Mouse (Mus musculus): ENCODE data around the gene Stx19. TPM values are rescaled to one million over a fixed set of nuclear protein-coding genes. Genes with fewer than 3 reads are reported as not detected.
A peak's percentile ranks its signal among the peaks of the same experiment; 100 is the strongest.

Gene Stx19
- polyA plus RNA-seq, 1 experiment = not detected

DNA sequence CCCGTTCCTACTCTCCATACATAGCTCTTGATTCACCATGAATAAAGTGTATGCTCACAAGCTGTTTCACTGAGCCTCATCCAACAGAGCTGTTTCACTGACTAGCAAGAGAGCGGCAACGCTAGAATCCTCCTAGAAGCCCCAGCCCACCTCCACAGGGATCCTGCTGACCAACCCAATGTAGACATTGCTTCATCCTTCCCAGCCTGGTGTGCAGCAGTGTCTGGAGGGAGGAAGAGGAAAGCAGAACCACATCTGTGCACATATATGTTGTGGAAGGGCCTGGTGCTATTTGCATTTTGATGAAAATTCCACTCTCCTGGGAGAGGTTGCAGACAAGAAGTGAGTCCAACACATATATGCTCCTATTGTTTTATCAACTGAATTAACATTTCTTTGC, 9.9 kb upstream of the Stx19 start:
- no peak for TF ChIP-seq CTCF (IDR thresholded peaks at IDR 0.05; ENCODE audit: extremely low read depth, insufficient read depth, low read length)
- no peak for TF ChIP-seq POLR2A (IDR thresholded peaks at IDR 0.05; ENCODE audit: extremely low read depth, insufficient read depth, low read length)
- Histone ChIP-seq H3K27ac (ENCODE audit: insufficient read depth, low read length) (no peak overlapping the region), H3K4me3 (ENCODE audit: insufficient read depth, low read length) (no peak overlapping the region), H3K4me1 (ENCODE audit: control insufficient read depth, insufficient read depth, low read length) (peaks cover 2% of the 10 kb centered on the region; the same call in 1 of the 2 replicates)

- no peak for TF ChIP-seq CTCF (IDR thresholded peaks at IDR 0.05; ENCODE audit: extremely low read depth, insufficient read depth, low read length)
- TF ChIP-seq POLR2A (IDR thresholded peaks at IDR 0.05; ENCODE audit: extremely low read depth, insufficient read depth, low read length) = no peak
- Histone ChIP-seq H3K4me1 (ENCODE audit: control insufficient read depth, insufficient read depth, low read length) (peaks cover 2% of the 10 kb centered on the region; the same call in 1 of the 2 replicates), H3K27ac (ENCODE audit: insufficient read depth, low read length) (no peak overlapping the region), H3K4me3 (ENCODE audit: insufficient read depth, low read length) (no peak overlapping the region)
These were observed 7.1 kb upstream of the Stx19 start for GRCm38 (mm10) chr16:62807249-62807979.

DNA sequence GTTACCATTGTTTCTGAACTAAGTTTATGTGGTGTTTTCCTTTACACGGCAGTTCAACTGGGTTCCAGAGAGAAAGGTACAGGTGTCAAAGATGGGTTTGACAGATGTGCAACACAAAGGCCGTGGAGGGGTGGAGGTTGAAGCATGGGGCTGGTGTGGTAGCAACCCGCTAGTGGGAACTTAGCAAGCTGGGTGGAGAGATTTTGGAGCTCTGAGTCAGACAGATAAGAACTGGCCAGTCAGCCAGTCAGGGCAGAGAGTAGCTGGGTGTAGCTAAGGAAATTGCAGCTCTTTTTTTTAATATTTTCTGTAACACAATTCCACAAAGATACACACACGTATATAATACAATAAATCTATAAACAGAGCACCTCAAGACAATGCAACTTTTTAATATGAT, 3.6 kb upstream of the Stx19 start:
- Histone ChIP-seq H3K4me1 (ENCODE audit: control insufficient read depth, insufficient read depth, low read length) (peaks cover 4% of the 10 kb centered on the region; the same call in 1 of the 2 replicates), H3K4me3 (ENCODE audit: insufficient read depth, low read length) (no peak overlapping the region), H3K27ac (ENCODE audit: insufficient read depth, low read length) (no peak overlapping the region)
- TF ChIP-seq CTCF (IDR thresholded peaks at IDR 0.05; ENCODE audit: extremely low read depth, insufficient read depth, low read length) (no peak), POLR2A (IDR thresholded peaks at IDR 0.05; ENCODE audit: extremely low read depth, insufficient read depth, low read length) (no peak)

DNA sequence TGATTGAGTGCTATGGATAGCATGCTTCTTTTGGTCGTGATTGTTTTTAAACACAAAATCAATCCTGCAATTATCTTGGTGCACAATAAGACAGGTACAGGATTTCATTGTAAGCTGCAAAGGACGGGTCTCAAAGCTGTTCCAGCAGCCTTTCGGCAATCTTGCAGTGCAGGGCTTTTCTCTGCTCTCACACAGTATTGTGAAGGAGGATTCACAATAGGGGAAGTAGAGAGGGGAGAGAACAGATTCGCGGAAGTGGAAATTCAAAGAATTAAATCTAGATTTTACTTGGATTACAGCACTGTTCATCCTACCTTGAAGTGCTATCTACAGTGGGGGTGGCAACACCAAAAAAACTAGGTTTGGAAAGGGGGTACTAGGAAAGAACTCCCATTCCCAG, 686 bp upstream of the Stx19 start:
- TF ChIP-seq CTCF (IDR thresholded peaks at IDR 0.05; ENCODE audit: extremely low read depth, insufficient read depth, low read length) (no peak), POLR2A (IDR thresholded peaks at IDR 0.05; ENCODE audit: extremely low read depth, insufficient read depth, low read length) (no peak)
- H3K4me3 ChIP-seq (ENCODE audit: insufficient read depth, low read length) = no peak overlapping the region
- H3K27ac ChIP-seq (ENCODE audit: insufficient read depth, low read length) = no peak overlapping the region
- H3K4me1 ChIP-seq (ENCODE audit: control insufficient read depth, insufficient read depth, low read length) = peaks cover 2% of the 10 kb centered on the region; the same call in 1 of the 2 replicates

DNA sequence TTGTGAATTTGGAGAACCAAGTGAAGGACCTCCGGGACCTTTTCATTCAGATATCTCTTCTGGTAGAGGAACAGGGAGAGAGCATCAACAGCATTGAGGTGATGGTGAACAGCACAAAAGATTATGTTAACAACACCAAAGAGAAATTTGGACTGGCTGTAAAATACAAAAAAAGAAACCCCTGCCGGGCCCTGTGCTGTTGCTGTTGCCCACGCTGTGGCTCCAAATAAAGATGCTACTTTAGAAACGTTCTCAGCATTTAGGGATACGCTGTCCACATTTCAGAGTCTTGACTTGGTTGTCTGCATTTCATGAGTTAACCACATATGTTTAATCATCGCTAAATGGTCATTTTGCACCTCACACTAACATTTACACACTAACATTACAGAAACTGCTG, 8.0 kb downstream of the Stx19 start:
- H3K27ac ChIP-seq (ENCODE audit: insufficient read depth, low read length) = no peak overlapping the region
- no peaks in the 10 kb centered on the region for H3K4me1 ChIP-seq (ENCODE audit: control insufficient read depth, insufficient read depth, low read length)
- no peak overlapping the region for H3K4me3 ChIP-seq (ENCODE audit: insufficient read depth, low read length)
- TF ChIP-seq POLR2A (IDR thresholded peaks at IDR 0.05; ENCODE audit: extremely low read depth, insufficient read depth, low read length) = no peak
- TF ChIP-seq CTCF (IDR thresholded peaks at IDR 0.05; ENCODE audit: extremely low read depth, insufficient read depth, low read length) = no peak

DNA sequence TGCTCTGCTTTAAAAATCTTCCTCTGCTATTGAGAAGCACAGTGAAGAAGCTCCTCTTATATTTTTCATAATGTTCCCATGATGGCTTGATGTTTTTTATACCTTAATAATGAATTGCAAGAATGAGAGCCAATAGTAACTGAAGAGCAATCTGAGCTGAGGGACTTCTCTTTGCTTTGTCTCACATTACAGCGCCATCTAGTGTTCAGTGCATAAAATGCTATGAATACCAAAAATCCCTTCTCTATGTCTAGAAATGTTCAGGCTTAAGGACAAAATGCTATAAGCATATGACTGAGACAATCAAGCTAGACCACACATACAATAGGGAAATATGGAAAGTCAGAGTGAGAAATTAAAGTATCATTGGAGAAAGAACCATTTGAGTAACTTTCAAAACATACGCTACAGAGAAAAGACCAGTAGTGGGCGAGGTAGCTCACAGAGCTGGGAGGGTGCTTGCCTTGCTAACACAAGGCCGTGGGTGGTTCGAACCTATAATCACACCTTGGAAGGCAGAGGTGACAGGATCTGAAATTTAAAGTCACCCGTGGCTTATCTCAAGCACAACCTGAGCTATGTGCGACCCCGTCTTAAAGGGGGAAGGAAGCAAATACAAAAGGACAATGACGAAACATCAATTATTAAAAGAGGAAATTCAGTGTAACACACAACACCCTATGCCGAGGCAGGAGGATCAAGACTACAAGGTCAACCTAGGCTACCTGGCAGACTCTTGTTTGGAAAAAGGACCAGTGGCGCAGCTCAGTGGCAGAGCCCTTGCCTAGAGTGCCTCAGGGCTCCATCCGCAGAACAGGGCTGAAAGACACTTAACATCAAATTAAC, 11.9 kb downstream of the Stx19 start:
- no peak overlapping the region for H3K4me3 ChIP-seq (ENCODE audit: insufficient read depth, low read length)
- H3K27ac ChIP-seq (ENCODE audit: insufficient read depth, low read length) = no peak overlapping the region
- 0 out of 2 replicates have a peak, but pooled peaks have one; percentile 19 for TF ChIP-seq CTCF (IDR thresholded peaks at IDR 0.05; ENCODE audit: extremely low read depth, insufficient read depth, low read length)
- no peak for TF ChIP-seq POLR2A (IDR thresholded peaks at IDR 0.05; ENCODE audit: extremely low read depth, insufficient read depth, low read length)
- H3K4me1 ChIP-seq (ENCODE audit: control insufficient read depth, insufficient read depth, low read length) = no peaks in the 10 kb centered on the region

DNA sequence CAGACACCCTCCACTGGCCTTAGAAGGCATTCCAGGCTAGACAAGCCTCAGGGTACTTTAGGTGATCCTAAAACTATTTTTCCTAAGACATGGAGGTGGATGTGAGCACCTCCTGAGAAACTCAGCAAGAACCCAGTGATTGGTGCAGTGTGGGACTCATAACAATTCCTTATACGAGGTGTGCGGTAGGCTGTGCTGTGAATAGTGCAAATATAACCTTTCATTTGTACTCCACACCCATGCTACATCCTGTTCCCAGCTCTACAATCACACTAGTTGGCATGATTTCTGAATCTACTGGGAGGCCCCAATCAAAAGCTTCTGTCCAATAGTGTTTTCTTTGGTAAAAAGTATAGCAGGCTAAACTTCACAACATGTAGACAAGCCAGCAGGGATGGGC, 17.6 kb downstream of the Stx19 start:
- TF ChIP-seq POLR2A (IDR thresholded peaks at IDR 0.05; ENCODE audit: extremely low read depth, insufficient read depth, low read length) (no peak), CTCF (IDR thresholded peaks at IDR 0.05; ENCODE audit: extremely low read depth, insufficient read depth, low read length) (no peak)
- Histone ChIP-seq H3K27ac (ENCODE audit: insufficient read depth, low read length) (no peak overlapping the region), H3K4me1 (ENCODE audit: control insufficient read depth, insufficient read depth, low read length) (no peaks in the 10 kb centered on the region), H3K4me3 (ENCODE audit: insufficient read depth, low read length) (no peak overlapping the region)

DNA sequence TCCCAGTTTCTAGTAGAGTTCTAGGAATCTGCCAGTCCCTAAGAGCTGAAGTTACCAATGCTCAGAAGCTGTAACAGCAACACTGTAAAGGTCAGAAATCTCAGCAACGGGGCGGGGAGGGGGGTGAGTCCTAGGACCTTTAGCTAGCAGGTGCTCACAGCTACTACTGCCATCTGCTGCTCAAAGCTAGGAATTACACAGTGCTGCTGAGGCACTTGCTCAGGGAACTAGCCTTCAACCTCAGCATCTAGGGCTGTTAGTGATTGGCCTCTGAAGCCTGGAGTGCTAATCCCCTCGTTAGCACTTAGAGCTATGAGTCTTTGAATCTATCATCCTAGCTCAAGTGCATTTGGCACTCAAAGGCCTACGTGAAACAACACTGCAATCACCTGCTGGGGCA, 18.0 kb downstream of the Stx19 start:
- Histone ChIP-seq H3K27ac (ENCODE audit: insufficient read depth, low read length) (no peak overlapping the region), H3K4me1 (ENCODE audit: control insufficient read depth, insufficient read depth, low read length) (no peaks in the 10 kb centered on the region), H3K4me3 (ENCODE audit: insufficient read depth, low read length) (no peak overlapping the region)
- TF ChIP-seq CTCF (IDR thresholded peaks at IDR 0.05; ENCODE audit: extremely low read depth, insufficient read depth, low read length) (peak; percentile 67), POLR2A (IDR thresholded peaks at IDR 0.05; ENCODE audit: extremely low read depth, insufficient read depth, low read length) (no peak)

- TF ChIP-seq CTCF (IDR thresholded peaks at IDR 0.05; ENCODE audit: extremely low read depth, insufficient read depth, low read length) (no peak), POLR2A (IDR thresholded peaks at IDR 0.05; ENCODE audit: extremely low read depth, insufficient read depth, low read length) (no peak)
- Histone ChIP-seq H3K27ac (ENCODE audit: insufficient read depth, low read length) (no peak overlapping the region), H3K4me1 (ENCODE audit: control insufficient read depth, insufficient read depth, low read length) (no peaks in the 10 kb centered on the region), H3K4me3 (ENCODE audit: insufficient read depth, low read length) (no peak overlapping the region)
These were observed 19.7 kb downstream of the Stx19 start for GRCm38 (mm10) chr16:62834016-62834735.
